Mouse (Mus musculus) T-cell, adult 2 months (primary cell): ENCODE data around the gene Vwce.

Source experiments
- DNase-seq: peaks from one replicate; pipeline ENCODE4 v3.0.0; 2022; ENCODE audit warnings: low spot score

Vwce gene

GRCm38 (mm10) chr19:10645616-10646015 lies 11.6 kb downstream of the Vwce start:
- DNase-seq = no peak

- peak; percentile 68 for DNase-seq
Measured at GRCm38 (mm10) chr19:10648156-10648555, 14.1 kb downstream of the Vwce start.

- DNase-seq = no peak
Measured at GRCm38 (mm10) chr19:10656058-10656457, 22.0 kb downstream of the Vwce start.

DNA sequence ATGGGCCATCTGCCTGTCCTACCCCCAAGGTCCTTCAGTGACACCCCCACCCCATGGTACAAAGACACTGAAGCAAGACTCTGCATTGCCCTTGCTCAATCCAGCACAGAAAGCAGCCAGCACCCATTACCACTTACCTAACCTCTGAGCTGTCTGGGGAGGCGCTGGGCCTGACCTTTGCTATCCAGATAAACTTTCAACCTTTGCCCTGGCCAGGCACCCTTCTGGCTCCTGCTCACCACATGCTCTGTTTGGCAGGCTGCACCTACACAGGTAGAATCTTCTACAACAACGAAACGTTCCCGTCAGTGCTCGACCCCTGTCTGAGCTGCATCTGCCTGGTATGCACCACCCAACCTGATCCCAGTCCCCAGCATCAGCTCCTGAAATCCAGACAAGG lies 23.7 kb downstream of the Vwce start:
- no peak for DNase-seq

DNA sequence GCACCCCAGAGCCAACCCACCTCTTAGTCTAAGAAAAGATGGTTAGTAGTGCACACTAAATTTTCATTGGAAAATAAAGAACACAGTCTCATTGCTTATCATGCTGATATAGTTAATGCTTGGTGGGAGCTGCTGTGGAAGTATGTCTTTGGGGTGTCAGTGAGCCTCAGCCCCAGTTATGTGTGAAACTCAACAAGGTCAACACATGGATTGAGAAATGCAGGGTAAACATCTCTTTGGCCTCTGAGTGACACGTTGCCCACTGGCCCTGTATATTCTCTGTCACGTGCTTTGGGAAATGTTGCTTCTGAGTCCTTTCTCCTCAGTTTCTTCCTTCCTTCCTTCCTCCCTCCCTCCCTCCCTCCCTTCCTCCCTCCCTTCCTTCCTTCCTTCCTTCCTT lies 24.4 kb downstream of the Vwce start:
- no peak for DNase-seq

DNA sequence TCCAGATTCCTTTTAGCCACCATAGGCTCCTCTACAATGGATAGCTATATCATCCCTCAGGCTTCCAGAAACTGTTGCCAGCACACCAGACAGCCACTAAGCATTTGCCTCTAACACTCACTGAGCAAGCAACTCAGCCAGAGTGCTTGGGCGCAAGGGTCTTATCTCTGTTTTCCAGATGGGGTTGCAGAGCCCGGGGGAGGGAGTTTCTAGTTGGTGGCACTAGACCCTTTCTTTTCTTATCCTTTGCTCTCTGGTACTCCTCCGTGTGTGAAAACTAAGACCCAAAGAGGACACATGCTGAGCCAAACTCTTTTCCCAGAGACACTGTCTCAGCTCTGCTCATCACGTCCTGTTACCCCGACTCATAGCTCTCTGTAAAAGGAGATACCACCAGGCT lies 27.4 kb downstream of the Vwce start:
- no peak for DNase-seq

GRCm38 (mm10) chr19:10661919-10662318 lies 27.9 kb downstream of the Vwce start:
- no peak for DNase-seq

DNA sequence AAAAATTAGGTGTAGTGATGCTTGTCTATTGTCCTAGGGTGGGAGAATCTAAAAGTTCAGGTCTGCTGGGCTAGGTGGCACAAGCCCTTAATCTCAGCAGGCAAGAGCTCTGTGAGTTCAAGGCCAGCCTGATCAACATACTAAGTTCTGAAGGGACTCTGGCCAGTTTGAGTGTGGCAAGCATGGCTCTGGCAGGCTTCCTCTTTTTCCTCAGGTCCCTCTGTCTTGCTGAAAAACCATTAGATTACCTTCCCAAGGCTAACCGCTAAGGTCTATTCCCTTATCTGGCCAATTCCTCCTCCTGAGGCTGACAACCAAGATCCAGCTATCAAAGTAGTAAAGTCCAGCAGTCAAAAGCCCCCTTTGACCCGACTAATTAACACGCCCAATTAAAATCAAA lies 28.7 kb downstream of the Vwce start:
- no peak for DNase-seq

- DNase-seq = no peak
Measured at GRCm38 (mm10) chr19:10665093-10665492, 31.1 kb downstream of the Vwce start.

- DNase-seq = peak; percentile 53
Measured at GRCm38 (mm10) chr19:10665499-10665898, 31.5 kb downstream of the Vwce start.

- DNase-seq = no peak
Measured at GRCm38 (mm10) chr19:10671319-10671718, 37.3 kb downstream of the Vwce start.

GRCm38 (mm10) chr19:10671854-10672417 lies 37.9 kb downstream of the Vwce start:
- no peak for DNase-seq

GRCm38 (mm10) chr19:10673275-10673674 lies 39.3 kb downstream of the Vwce start:
- DNase-seq = no peak

DNA sequence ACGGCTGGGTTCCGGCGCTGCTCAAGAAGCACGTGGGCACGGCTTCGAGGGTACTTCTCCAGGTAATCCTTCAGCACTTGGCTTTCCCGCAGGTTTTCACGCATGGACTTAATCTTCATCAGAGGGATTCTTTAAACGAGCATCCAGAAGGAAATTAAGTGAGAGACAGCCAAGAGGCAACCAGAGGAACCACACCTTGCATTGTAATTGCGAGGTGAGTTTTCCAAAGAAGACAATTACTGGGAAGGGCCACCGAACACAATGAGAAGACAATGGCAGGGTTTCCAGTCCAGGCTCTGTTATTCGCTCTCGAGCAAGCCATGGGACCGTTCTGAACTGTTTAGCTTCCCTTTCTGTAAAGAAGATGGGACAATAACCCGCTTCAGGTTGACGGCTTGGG lies 42.6 kb downstream of the Vwce start:
- no peak for DNase-seq

DNA sequence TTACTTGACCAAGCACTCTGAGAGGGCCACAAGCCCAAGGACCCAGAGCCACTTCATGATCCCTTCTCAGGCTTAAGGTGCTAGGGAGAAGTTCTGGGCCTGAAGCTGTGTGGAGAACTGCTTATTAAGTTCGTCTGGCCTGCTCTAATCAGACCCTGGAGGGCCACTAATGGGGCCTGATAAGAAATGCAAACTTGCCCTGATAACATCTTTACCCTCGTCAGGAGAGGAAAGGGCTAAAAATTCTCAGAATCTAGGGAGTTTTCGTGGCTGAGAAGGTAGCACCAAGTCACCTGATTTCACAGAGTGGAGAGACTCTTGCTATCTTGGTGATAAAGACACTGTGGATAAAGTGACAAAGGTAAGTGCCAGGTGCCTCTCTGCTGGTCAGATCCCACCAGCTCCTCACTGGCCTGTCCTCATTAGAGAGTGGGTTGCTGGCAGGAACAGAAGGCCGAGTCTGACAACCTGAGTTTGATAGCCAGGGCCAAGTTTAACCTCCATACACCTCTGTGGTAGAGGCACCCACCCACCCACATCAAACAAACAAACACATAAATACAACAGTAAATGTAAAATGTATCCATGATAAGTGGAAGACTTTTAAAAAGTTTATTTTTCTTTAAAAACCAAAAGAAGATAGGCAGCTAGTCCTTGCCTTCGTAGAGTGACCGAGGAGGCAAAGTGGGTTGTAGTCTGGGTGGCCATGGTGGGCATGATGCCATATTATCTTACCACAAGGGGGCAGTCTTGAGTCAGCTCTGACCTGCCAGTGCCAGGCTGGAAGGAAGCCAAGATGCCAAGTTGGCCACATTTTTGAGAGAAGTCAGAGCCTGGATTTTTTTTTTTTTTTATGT lies 44.1 kb downstream of the Vwce start, which contains the start of gene Pga5:
Gene Pga5 (minus strand): TSS at position 157 of the 857 bp plus-strand sequence.
- DNase-seq = peak; percentile 72

GRCm38 (mm10) chr19:10678772-10679067 lies 44.7 kb downstream of the Vwce start:
- DNase-seq = no peak

GRCm38 (mm10) chr19:10681571-10681970 lies 47.6 kb downstream of the Vwce start:
- DNase-seq = no peak

DNA sequence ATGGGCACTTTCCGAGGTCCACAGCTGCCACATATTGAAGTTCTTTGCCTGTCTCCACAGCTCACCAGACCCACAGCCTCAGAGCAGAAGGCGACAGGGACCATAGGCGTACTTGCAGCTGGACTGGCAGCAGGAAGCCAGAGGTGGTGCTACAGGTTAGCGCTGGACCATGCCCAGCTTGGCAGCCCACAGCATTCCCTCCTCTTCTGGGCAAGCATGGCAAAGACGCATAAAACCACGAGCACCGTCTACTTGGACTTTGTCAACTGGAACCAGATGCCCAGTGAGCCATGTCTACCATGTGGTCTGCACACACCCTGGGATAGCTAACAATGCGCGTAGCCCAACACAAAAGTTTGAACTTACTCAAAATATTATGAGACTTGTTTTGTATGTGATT lies 51.1 kb downstream of the Vwce start:
- no peak for DNase-seq

GRCm38 (mm10) chr19:10685727-10686126 lies 51.7 kb downstream of the Vwce start:
- DNase-seq = no peak

DNA sequence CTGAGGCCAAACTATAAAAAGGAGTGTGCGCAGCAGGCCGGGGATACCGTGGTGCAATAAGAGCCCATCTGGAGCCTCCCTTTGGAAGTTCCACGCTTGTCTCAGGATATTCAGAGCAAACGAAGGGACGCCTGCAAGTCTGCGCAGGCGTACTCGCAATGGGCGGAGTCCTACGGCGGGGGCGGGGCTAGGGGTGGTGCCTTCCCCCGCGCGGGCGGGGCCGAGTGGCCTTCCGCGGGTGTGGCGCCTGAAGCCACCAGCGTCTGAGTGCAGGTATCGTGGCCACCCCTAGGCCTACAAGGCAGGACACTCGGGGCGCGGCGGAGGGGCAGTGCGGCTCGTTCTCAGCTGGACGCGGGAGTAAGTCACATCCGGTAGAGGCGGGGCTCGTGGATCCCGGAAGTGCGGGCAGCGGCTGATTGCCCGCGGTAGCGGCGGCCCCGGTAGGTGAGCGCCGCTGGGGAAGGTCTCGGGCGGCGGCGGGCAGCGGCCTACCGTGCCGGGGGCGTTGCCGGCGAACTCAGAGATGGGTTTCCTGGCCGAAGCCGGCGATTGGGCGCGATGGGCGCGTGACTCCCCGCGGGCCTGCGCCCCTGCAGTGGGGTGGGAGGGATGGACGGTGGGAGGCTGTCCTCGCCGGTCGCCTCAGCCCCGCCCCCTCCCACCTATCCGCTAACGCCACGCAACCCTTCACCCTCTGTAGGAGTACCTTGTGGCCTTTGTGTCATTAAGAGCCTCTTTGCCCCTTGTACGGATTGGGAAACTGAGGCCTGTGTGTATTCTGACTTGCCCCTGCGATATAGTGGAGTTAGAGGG lies 54.7 kb downstream of the Vwce start, which contains the start of gene Vps37c:
Gene Vps37c (plus strand): TSS at position 199 of the 816 bp plus-strand sequence.
- DNase-seq = peak; percentile 87

DNA sequence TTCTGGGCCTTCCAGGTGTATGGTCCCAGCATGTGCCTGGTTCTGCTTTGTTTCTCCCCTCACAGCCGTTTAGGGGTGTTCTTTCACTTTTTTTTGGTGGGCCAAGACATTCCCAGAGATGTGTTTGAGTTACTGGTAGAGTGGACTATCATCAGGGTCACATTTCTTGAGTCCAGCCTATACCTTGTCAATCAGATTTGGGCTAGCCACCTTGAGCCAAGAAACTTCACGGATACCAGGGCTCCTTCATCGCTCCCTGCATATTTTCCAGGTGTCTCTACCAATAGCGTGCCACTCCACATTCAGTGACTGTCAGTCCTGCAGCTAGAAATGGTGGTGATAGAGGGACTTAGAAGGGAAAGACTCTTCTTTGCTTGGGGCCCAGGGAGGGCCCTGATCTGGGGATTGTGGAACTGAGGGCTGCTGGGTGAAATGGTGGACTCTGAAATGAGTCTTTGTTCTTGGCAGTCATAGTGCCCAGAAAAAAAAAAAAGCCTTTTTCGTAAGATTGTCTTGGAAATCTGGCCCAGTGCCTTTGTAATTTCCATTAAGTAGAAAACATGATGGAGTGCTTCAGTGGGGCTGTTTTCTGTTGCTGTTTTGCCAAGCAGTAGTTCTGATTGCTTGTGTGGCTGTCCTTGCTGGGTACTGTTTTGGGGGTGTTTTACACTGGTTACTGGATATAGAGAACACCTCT lies 55.6 kb downstream of the Vwce start:
- no peak for DNase-seq

- no peak for DNase-seq
Measured at GRCm38 (mm10) chr19:10690336-10690735, 56.3 kb downstream of the Vwce start.
